Mouse (Mus musculus) ES-Bruce4 (cell line): ENCODE measurements at regions not wholly inside any gene's neighbourhood (a gene's known extent, or its start where the extent isn't known, plus 50 kb on each side); places are given as distances from the start of the nearest gene placed in this dataset.

Experiments
- CTCF ChIP-seq: IDR thresholded peaks from one replicate; pipeline ENCODE4 v1.8.1; 2011; ENCODE audit warnings: low read depth, low read length
- EP300 ChIP-seq: IDR thresholded peaks from 2 replicates; pipeline ENCODE4 v1.6.1; 2011; ENCODE audit warnings: low read depth, low read length; ENCODE audit not compliant: insufficient read depth
- POLR2A ChIP-seq: IDR thresholded peaks from one replicate; pipeline ENCODE4 v1.8.1; 2011; ENCODE audit warnings: low read length; ENCODE audit not compliant: insufficient read depth

DNA sequence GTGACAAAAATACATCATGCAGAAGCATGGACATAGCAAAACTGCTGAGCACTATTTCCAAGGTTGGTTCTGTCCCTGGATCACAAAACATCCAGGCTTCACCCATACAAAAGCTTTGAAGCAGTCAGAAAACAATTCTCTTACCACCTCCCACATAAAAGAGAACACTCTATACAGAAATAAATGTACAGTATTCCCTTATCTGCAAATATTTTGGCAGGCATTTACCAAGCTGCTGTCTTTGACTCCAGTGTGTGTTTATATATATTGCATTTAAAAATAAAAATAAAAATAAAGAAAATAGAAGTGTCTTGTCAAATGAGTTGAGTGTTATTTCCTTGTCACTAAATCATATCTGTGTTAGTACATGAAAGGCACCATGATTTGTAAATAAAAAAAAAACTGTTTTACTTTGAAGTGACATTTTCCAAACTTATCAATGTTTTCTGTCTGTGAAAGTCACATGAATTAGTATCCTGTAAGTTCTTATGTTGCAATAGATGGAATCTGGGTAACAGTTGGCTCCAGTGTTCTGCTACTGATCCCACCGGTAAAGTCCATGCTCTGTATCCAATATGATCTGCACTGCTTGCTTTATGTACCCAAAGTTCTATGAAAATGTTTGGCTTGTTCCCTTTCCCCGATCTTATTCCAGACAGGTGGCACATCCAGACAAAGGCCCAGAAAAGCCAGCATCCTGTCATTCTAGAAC is 59.9 kb upstream of the Cd93 start:
- TF ChIP-seq CTCF, result no peak
- no peak for TF ChIP-seq POLR2A
- no peak for TF ChIP-seq EP300
